Mouse (Mus musculus) cerebellum, adult 11 months (tissue): ENCODE measurements around the gene Tmx4.
"Not testable (repeated sequence)": the region's sequence is repeated elsewhere in the genome, so short reads cannot be mapped to it uniquely, and the experiment has no call there.

Experiments used
- DNase-seq: peaks from one replicate; pipeline ENCODE4 v3.0.0; 2022

Tmx4 gene

DNA sequence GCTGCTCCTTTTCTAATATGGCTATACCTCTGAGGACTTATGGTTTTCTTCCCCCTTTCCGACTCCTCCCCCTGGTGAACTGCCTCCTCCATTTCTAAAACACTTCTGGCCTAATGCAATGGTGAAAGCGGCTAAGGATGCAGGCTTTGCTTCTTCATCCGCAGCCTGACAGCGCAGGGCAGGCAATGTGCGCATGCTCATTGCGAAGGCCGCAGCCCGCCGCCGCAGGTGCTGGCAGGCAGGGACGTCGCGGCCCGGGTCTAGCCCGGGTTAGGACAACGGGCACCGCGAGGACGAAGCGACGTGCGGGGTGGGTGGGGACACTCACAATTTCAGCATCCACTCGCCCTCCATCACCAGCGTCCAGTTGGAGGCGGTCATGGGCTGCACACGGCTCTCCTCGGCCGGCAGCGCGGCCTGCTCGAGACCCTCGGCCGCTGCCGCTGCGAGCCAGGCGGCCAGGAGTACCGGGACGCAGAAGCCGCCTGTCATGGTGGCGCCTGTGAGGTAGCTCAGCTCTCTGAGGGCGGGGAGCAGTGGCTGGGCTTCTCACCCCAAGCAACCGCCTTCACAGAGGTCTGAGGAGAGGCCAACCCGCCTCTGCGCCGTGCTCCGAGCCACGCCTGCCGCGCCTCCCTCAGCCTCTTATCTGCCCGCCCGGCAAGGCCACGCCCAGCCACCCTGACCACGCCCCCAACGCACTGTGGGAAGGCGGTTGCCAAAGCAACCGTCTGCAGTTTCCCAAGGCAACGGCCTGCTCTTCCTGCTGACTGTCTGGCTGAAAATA lies at the start of gene Tmx4:
Gene Tmx4 (minus strand): TSS at position 632 of the 787 bp plus-strand sequence.
- peak; percentile 99 for DNase-seq

DNA sequence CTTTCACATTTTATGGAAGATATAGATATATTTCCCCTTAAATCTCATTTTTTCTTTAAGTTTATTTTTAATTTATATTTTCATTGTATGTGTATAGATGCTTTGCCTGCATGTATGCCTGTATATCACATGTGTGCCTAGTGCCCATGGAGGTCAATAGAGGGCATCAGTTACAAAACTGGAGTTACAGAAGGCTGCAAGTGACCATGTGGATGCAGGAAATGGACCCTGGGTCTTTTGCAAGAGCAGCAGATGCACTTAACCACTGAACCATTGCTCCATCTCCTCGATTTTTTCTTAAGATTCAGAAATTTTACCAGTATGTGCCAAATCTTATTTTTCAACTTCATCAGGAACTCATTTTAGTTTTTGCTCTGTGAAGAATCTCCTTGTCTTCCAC lies 48.2 kb upstream of the Tmx4 start:
- no peak for DNase-seq

DNA sequence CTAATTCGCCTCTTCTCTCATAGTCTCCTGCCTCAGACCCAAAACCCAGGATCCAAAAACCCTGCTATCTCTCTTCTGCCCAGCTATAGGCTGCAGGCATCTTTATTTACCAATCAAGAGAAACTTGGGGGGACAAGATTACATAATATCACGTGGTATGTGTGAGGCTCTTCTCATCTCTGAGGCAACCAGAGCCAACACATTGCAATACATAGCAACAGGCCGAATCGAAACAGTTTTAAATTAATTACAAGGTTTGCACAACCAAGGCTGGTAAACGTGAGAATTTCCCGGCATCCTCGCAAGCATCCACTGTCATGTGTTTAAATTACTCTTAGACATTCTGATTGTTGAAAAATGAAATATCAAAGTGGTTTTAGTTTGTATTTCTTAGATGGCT lies 47.1 kb upstream of the Tmx4 start:
- DNase-seq, result no peak

DNA sequence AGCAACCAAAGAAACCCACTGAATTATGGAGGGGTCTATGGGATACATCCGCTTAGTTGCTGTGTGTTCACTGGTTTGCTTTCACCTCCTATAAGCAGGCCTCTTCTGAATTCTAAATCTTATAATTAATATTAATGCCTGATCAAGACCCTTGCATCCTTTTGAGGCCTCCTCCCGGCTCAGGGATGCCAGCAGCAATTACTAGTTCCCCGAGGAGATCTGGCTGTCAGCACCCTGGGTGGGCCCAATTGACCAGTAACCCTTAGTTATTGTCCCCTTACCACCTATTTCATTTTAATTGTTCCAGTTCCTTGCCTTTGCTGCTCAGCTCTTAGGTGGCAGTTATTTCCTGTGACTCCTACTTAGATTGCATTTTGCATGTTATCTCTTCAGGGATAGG lies 38.4 kb upstream of the Tmx4 start:
- DNase-seq, result no peak

DNA sequence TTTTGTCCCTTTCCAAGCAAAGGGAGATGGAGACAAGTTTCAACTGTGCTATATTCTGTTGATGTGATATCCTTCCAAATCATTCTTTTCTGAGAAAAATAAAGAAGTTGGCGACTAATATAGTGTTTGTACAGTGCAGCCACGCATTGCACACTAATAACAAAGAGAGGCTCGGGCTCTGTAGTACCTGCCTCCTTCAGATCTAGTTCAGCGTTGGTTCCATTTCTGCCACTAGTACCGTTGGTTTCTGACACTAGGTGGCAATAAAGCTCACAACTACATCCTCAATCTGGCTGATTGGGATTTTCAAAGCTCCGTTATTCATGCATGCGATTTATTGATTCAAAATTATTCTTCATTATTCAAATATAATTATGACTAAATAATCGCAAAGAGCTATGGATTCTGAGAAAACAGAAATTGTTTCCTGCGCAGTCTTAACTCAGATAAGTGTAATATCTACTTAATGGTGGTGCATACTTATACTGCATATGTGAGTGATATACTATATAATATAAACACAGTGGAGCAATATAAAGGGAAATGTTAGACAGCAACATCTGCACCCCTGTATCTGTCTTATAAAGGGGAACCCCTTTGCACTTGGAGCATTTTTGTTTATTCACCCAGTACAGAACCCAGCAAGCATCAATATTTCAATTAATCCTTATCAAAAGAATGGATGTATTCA lies 37.5 kb upstream of the Tmx4 start:
- peak; percentile 24 for DNase-seq

DNA sequence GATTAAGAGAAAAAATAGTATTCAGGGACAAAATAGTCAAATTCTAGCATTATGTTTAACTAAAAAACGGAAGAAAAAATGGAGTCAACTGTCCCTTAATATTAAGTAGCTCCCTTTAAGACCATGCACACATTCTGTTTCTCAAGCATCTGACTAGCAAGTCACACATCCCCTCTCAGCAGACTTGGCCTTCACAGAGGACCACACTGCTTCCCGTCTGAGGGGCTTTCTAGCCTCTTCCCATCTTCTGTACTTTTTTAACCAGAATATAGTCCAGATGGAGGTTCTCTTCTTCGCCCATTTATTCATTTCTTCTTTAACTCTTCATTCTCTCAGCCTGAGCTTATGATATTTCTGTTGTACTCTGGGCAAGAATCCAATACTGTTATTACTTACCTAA lies 35.6 kb upstream of the Tmx4 start:
- no peak for DNase-seq

DNA sequence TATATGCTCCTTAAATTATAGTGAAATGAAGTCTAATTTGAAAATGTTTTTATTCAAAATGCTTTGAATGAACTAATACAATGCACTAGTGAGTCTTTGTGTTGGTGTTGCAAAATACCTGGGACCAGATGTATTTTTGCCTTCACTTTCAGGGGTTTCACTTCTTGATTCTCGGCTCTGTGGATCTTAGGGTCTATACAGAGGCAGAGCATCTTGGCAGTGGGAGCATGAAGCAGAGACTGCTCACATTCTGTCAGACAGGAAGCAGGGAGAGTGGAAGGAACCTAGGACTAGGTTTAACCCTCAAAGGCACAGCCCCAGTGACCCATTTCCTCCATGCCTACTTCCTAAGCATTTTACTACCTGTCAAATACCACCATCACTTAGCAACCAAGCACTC lies 31.5 kb upstream of the Tmx4 start:
- DNase-seq, result no peak

DNA sequence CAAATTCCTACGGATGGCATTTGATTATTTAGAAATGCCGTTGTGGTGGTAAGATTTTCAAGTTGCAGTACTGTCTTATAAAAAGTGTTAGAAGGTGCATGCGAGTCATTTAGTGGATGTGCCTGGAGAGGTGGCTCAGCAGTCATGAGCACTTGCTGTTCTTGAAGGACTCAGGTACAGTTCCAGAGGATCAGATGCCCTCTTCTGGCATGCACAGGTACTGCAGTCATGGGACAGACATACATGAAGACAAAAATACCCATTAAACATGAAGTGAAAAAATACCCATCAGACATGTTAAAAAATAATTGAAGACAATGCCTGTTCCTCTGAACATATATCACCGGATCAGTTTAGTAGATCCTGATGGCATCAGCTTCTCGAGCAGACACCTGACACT lies 29.7 kb upstream of the Tmx4 start:
- peak; percentile 5 for DNase-seq

DNA sequence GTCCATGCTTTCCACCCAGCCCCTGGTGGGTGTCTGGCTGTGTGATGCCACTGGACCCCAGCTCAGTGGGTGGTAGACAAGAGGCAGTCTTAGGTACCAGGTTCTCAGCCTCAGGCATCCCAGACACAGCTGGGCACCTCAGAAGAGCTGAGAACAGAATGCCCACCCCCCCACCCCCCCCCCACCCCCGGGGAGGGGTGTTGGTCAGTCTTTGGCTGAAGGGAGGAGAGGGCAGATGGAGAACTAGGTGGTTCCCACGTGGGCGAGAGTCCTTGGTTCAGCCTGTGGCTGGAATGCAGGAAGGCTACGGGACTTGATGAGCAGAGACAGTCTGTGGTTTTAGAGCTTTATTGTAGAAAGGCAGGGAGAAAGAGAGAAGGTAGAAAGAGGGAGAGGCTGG lies 12.5 kb upstream of the Tmx4 start:
- no peak for DNase-seq

DNA sequence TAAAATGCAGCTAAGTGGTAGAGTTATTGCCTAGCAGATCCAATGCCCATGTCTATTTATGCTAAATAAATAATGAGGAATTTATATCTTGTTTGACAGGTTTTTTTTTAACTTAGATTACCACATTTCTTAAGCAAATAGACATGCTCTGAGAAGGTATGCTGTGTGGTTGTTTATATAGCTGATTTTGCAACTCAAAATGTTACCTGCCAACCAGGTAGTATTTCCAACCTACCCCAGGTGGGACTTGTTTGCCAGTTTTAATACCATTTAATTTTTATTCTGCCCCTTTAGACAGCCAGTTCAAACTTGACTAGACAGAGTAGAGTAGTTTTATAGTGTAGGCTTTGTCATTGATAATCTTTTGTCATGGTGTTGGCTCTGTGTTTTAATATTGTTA lies 10.7 kb upstream of the Tmx4 start:
- no peak for DNase-seq

DNA sequence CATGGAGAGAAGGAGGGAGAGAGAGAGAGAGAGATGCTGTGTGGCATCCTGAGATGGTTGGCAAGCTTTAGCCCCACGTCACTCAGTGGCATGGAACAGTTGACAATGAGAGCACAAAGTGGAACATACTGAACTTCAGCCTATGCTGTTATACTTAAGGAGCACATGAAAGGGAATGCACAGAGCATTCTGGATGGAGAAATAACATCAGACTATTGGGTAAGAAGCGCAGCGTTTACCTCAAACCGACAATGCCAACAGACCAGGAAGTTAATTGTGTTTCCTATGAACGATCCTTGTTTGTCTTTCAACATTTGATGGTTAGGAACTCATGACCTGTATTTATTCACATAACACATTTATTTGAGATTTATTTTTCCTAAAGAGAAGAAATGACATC lies 8.8 kb upstream of the Tmx4 start:
- no peak for DNase-seq

DNA sequence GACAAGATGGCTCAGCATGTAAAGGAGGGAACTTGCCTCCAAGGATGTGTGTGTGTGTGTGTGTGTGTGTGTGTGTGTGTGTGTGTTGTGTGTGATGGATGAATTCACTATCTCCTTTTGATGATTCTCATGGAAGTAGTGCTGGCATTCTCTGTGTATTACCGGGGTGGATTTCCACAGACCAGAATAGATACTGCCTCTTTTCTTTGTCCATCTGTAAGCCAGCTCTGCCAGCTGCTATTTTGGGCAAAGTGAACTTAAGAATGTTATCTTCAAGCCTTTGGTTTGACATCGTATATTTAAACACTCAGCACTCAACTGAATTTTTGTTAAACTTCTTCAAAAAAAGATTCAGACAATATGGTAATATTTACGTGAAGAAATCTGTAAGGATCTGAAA lies 5.1 kb upstream of the Tmx4 start:
- DNase-seq, result no peak

DNA sequence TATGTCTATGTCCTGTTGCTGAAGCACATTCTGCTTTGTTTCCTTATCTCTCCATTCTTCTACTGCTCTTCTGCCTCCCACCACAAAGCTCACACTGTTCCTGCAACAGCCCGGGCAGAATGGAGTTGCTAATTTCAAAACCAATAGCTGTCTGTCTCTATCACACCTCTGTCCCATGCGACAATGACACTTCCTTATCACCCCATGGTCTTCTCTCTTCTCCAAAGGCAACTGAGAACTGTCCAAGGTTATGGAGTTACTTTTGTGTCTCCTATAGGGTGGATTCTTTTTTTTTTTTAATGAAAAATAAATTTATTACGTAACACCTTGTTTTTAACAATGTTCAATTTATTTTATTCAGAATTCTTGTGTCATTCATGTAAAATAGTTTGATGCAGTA lies 1.8 kb upstream of the Tmx4 start:
- DNase-seq, result no peak

DNA sequence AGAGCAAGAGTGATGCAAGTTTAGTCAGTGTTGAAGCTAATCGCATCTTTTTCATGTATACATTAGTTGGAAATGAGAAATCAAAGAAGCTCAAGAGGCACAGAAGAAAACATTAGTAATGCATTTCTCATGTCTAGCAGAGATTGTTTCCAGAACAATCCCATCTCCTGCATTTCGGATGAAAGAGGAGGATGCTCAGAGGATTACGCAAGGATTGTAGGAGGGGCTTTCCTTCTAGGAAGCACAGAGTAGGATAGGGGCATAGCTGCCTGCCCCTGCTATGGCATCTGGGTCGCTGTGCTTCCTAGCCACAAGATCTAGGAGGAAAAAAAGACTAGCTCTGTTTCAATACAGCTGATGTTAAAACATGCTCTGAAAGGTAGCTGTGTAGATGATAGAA lies 1.2 kb upstream of the Tmx4 start:
- DNase-seq, result no peak

DNA sequence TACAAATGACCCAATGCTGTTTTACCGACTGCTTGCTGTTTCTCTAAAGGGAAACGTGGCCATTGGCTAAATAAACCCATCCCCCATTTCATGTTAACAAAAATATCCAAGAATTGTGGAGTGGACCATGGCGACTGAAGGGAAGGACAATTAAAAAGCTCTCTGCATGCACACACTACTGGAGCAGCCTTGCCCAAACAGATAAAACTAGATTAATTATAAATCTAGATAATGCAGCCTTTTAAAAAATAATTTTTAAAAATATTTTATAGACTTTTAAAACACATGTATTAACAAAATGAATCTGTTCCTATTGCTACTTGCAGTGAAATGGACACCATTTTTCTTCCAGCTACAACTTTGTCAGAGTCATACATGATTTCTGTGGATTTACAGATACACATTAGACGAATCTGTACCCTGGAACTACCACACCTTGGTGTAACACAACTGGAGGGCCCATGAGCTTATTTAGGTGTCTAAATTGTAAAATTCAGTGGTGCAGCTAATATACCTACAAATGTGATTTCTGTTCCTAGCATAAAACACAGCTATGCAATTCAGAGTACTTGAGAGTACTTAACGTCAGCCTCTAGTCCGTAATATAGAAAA lies 462 bp upstream of the Tmx4 start:
- no peak for DNase-seq

DNA sequence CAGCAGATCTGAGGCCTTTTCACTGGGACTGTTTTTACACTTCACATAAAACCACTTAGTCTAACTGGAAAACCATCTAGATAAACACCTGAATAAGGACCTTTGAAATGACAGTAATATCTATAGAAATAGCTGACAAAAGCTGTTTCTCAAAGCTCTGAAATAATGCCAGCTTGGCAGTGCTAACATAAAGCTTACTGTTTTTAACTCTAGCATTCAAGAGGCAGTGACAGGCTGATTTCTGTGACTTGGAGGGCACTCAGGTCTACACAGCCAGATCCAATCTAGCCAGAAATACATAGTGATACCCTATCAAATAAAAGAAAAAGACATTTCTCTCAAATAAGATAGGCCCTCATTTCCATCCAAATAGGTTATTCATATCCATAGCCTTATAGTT lies 1.6 kb downstream of the Tmx4 start:
- no peak for DNase-seq

DNA sequence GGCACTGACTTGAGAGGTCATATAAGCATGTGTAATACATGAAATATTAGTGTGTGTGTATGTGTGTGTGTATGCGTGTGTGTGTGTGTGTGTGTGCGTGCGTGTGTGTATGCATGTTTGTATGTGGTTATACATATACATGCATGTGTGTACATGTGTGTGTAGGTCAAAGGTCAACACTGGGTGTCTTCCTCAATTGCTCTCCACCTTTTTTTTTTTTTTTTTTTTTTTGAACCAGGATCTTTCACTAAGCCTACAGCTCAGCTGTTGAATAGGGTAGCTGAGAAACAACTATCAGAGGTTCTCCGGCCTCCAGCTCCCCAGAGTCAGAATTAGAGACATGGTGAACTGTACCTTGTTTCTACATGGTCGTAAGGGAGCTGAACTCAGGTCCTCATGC lies 2.6 kb downstream of the Tmx4 start:
- no peak for DNase-seq

DNA sequence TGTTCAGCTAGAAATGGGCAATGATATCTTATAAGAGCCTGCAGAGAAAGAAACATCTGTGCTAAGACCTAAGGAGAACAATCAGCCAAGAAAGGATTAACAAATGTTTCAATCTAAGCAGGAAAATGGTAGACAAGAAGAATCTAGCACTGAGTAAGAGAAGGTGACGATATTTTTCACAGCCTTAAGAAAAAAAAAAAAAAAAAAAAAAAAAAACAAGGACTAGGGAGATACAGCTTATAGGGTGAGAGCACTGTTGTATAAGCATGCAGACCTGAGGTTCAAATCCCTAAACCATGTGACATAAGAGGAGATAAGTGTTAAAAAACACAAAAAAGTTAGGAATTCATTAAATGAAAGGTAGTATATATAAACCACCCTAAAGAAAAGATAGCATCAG lies 3.5 kb downstream of the Tmx4 start:
- DNase-seq, result no peak

DNA sequence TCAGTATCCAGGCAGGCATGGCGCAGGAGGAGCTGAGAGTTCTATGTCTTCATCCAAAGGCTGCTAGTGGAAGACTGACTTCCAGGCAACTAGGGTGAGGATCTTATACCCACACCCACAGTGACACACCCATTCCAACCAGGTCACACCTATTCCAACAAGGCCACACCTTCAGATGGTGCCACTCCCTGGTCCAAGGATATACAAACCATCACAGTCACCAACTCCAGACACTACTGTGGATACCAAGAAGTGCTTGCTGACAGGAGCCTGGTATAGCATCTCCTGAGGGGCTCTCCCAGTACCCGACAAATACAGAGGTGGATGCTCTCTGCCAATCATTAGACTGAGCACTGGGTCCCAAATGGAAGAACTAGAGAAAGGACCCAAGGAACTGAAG lies 15.4 kb downstream of the Tmx4 start:
- DNase-seq, result not testable (repeated sequence)

DNA sequence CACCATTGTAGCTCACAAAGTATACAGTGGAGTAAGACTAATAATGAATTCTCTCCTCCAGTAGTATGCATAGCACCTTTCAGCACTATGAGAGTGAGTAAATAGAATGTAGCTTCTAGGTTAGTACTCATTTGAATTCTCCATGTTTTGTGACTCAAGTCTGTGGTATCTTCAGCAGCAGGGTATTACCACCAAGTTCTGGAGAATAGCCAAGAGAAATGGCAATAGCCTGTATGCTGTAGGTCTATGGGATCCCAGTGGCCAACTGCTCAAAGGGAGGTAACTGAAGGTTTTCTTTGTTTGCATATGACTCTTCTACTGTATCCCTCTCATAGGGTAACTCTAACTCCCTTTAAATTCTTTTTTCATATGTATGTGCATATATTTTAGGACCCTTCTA lies 39.0 kb downstream of the Tmx4 start:
- no peak for DNase-seq

DNA sequence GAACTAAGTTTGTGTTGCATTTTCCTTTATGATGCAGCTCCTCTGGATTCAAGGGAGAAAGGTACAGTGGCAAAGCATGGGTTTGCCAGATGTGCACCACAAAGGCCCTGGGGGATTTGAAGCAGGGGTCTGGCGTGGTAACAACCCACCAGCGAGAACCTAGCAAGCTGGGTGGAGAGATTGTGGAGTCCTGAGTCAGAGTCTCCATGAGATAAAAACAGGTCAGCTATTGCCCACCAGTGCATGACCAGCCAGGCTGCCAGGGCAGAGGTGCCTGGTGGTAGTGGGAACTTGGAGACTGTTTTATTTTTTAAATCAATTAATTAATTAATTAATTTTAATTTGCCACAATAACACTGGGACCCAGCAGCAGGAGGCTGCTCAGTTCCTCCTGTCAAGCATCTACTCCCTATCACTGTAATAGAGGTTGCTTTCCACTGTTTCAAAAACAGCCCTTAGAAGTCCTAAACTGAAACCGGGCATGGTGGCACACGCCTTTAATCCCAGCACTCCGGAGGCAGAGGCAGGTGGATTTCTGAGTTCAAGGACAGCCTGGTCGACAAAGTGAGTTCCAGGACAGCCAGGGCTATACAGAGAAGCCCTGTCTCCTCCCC lies 52.8 kb downstream of the Tmx4 start:
- no peak for DNase-seq

DNA sequence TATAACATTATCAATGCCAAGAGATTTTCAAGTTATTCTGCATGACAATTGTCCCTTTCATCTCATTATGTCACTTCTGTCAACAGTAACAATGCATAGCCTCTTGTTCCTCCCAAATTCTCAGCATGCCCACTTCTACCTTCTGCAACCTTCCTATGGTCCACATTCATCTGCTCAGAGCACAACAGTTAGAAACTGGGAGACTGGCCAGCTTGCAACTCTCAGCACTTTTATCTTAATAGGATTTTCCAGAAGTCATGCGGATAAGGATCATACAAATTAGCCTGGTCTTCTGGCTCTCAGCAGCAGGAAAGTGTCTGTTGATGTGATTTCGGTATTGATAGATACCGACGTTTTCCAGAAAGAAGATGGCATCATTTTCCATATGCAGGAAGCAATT lies 58.7 kb downstream of the Tmx4 start:
- DNase-seq, result no peak

DNA sequence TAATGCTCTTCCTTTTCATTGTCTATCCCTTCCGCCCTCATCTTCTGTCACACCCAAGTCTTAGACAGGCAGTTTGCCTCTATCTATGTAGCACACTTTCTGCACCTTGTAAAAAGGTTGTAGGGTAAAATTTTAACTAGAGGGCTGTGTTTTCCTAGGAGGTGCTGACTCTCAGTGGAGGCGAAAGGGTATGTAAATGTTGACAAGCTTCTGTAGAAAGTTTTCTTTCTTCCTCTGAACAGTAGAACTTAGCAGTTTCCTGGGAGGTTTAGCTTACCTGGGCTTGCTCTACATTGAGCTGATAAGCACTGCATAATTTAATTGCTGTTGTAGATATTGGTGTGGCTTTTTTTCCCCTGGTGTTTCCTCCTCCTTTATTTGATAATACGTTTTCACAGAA lies 84.5 kb downstream of the Tmx4 start:
- no peak for DNase-seq

DNA sequence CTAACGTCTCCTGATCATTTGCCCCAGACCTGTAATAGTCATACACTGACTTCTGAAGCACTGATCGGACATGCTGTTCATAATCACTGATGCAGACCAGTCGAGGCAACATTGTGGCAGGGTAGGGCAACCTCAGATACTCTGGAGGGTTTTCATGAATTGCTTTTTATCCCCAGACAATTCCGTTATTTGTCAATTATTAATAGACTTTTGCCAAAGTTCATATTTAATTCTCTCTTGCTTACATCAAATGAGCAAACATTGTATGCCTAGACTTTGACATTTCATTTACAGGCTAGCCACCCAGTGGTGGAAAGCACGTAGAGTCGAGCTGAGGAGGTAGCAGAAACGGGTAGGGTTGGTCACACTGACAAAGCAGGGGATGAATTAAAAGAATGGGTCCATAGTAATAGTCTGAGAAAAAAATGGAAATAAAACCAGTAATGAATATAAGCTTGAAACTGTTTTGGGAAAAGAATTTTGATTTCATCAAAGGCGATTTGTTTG lies 89.7 kb downstream of the Tmx4 start, which contains the start of gene Hao1:
Gene Hao1 (minus strand): TSS at position 148 of the 507 bp plus-strand sequence.
- no peak for DNase-seq
